Mouse (Mus musculus) left cerebral cortex, adult 8-10 months (tissue): ENCODE measurements around the gene Gm9844. TPM values are rescaled to one million over a fixed set of nuclear protein-coding genes. Genes with fewer than 3 reads are reported as not detected.
"Not testable (repeated sequence)": the region's sequence is repeated elsewhere in the genome, so short reads cannot be mapped to it uniquely, and the experiment has no call there.

ENCODE experiments used
- DNase-seq, 2 experiments: peaks; one replicate each; pipeline ENCODE4 v3.0.0; 2022; ENCODE audit warnings: low spot score in 2 of 2
- total RNA-seq, 4 experiments: library from RNA; stranded (reverse); gene quantifications; 2 replicates each; pipeline ENCODE4 v1.2.4; 2022

Gm9844 gene
- total RNA-seq, result not detected

DNA sequence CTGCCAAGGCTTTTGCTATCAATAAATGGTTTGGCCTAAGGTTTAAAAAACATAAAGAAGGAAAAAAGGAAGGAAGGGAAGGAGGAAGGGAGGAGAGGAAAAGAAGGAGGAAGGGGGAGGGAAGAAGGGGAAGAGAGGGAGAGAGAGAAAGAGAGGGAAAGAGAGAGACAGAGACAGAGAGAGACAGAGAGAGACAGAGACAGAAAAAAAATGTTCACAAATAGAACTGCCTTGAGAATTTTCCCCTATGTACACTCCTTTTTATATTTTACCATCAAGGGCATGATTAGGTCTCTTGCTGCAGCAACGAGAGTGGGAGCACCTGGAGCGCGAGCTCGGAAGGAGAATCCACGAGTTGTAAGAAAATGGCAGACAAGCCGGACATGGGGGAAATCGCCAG lies at the start of gene Gm9844:
TSS of gene Gm9844 (plus strand) at position 301 of the 400 bp plus-strand sequence.
- no peak for DNase-seq

DNA sequence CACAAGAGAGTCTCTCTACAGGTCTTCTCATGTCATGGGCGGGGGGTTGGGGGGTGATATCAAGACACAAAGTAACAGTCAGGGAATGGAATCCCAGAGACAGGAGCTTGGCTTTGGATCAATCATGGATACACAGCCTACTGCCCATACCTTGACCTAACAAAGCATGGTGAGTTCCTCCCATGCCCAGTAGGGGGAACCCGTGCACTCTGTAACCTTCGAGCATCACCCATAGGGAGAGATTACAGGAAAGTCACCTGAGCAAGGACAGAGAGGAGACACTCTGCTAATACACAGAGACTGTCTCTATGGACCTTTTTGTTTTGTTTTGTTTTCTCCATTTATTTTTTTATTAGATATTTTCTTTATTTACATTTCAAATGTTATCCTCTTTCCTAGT lies 44.5 kb upstream of the Gm9844 start:
- DNase-seq, result peak; percentile 23 to 52

DNA sequence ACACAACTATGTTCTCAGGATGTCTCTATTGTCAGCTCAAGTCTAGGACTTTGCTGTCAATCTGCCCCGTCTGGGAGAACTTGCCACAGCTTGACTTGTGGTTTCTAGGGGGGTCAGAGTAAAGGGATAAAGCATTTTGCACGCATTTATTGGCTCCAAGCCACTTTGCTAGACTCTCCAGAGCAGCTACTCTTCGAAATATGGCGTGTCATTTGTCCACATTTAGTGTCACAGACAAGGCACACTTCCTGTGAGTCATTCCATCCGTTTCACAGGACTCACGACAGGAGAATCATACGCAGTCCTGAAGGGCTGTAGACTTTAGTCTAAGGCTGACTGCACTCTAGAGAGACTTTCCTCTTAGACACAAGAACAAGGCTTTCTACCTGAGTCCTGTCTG lies 37.6 kb upstream of the Gm9844 start:
- no peak for DNase-seq

DNA sequence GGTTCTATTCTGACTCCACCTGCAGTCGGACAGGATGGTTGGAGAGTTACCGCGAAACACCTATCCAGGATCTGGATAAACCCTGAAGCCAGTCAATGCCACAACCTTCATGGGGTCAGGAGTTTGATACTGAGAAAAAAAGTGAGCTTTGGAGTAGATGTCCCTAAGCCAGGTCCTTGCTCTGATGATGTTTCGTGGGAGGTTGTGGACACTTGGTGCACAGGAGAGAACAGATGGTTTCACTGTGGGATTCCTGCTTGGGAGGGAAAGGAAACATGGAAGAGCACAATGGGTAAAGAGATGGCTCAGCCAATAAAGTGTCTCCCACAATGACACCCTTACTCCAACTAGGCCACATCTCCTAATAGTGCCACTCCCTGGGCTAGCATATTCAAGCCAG lies 34.8 kb upstream of the Gm9844 start:
- no peak for DNase-seq

DNA sequence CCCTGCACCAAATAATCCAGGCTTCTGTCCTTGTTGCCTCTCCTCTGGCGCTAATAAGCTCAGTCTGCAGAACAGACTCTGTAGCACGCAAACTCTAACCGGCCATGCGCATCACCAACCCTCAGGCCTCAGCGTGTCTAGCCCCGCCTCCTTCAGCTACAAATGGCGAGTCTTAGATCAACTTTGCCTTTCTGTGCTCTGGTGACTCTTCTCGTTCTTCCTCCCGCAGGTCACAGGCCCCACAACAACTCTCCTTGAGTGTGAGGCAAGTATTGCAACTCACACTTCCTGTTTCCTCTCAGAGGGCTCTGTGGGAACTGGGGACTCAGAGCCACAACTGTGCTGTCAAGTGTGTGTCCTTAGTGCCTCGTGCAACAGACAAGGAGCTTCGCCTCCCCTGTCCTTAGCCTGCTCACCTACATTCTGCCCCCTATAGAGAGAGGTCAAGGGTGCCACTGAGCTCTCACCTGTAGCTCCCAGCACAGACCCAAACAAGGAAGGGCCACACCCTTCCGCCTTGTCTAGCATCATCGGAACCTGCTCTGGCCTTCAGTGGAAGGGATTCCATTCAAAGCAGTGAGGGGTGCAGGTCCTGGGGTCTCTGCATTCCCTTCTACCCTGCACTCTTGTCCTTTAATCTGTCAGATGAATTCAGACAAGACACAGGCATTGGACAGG lies 23.1 kb upstream of the Gm9844 start:
- not testable (repeated sequence) for DNase-seq

DNA sequence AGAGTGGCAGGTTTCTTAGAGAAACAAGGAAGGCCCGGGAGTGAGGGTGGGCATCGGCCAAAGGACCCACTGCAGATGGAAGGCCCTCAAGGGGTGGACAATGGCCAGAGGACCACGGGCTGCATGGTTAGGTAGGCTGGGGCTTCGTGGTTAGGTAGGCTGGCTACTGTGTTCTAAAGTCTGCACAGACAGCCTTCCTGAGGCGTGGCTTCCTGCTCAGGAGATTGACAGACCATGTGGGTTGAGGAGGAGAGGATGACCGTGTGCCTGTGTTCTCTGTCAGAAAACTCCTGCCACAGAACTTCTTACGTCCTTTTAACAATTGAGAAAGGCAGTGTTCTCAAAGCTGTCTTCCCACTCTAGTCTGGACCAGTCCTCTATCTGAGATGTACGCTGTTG lies 22.6 kb upstream of the Gm9844 start:
- DNase-seq, result no peak

DNA sequence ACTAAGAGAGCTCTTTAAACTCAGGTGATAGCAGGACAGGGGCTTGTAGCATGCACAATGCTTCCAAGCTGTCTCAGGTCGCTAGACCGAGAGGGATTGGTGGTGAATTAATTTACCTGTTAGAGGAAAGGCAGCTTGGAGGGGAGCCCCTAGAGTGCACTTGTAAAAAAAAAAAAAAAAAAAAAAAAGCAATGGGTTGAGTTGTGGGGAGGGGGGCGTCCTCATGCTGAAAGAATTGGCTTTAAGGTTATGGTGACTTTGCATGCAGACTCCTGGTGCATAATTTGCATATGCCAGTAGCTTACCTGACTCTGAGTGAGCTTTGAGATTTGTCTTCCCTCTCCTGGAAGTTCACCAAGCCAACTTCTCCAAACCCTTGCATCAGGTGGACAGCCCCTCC lies 21.7 kb upstream of the Gm9844 start:
- DNase-seq, result no peak

DNA sequence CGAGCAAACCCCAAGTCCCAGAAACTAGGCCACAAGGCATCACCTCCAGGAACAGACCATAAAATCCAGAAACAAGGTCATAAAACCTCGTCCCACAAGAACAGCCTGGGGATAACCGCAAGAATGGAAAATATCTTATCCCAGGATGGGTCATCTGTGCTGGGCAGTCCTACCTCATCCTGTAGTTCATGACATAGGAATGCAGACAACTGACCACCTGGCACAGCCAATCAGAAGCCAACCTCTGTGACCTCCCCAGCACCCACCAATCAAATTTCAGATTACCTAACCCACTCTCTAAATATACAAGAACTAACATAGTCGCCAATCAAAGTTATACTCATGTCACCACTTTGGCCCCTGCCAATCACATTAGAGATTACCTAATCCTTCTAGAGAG lies 21.0 kb upstream of the Gm9844 start:
- DNase-seq, result no peak

DNA sequence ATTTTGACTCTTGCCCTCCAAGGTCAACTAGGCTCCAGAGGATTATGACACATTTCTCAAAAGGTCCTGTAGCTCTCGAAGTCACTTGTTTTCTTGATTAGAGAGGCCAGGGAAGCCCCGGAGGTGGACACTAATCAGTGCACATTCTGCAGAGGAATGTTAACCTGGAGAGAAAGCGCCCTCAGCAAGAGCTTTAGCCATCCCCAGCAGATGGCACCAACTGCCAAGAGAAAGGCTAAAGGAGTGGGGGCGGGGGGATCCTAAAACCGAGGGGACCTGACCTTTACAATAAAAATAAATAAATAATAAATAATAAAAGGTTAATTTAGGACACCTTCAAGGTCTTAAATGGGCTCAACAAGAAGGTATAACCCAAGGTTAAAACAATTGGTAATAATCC lies 17.9 kb upstream of the Gm9844 start:
- DNase-seq, result no peak

DNA sequence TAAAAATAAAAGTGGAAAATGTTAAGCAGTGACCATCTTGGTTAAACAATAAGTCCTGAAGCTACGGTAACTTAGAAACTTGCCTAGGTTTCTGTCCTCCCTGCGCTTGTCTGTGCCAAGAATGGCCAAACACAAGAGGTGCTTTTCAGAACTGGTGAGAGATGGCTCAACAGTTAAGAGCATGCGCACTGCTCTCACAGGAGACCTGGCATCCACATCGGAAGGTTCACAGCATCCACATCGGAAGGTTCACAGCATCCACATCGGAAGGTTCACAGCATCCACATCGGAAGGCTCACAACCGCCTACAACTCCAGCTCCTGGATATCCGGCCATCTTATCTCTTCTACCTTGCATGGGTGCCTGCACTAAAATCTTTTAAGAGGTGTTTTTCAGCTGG lies 16.8 kb upstream of the Gm9844 start:
- no peak for DNase-seq

DNA sequence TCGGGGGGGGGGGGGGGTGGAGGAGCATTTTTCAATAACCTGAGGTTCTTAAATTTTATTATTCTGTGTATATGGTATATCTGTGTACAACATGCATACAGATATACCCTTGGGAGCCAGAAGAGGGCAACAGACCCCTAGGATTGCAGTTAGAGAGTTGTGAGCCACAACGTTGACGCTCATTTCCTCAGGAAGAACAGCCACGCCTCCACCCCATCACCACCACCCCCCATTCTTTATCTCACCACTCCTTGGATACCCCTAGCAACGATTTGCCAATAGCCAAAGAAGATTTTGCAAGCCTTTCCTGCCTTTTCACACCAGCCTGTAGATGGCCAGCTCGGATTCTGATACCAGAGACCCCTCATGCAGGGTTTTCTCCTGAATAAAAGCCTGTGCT lies 16.3 kb upstream of the Gm9844 start:
- no peak for DNase-seq

DNA sequence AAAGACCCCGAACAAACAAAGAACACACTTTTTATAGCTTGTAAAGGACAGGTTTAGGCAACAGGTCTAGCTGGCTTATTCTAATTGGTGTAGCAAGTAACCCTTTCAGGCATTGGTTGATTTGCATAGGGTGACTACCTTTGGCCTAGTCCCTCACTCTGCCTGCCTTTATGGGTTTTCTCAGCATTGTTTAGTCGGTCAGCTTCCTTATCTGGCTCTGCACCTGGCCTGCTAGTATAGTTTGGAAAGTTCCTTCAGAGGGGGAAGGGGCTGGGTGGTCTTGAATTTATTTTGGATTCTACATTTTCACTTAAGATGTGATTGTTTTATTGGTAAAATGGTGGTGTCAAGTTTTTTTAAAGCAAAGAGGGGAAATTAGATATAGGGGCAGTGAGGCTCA lies 15.4 kb upstream of the Gm9844 start:
- DNase-seq, result not testable (repeated sequence)

DNA sequence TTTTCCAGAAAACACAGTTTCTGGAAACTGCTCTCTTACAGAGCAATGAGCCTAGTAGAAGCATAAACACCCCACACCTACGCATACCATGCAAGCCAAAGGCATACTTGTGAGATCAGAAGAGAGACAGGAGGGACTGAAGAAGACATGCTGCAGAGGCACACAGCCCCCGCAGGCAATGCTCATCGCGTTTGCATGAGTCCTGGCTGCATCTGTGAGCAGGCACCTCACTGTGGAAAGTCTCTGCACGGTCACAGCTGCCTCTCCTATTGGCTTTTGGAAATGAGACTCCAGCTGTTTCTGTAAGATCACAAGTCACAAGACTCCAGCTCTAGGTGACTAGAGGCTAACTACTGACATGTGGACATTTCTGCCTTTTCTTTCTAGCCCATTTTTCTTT lies 11.9 kb upstream of the Gm9844 start:
- peak; percentile 23 to 79 for DNase-seq

DNA sequence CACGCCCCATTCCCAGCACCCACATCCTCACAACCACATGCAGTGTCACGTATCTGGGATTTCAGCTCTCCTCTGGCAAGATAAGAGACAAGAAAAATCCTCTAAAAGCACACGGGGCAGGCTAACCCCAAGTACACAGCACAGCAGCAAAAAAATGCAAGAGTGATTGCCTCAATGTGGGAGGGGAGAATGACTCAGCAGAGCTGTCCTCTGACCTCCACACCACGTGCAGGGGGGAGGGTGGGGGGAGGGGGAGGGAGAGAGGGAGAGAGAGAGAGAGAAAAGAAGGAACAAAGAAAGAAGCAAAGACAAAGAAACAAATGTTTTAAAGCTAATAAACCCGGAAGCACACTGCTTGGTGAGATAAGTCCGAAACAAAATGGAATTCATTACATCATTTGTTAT lies 11.1 kb upstream of the Gm9844 start:
- no peak for DNase-seq

DNA sequence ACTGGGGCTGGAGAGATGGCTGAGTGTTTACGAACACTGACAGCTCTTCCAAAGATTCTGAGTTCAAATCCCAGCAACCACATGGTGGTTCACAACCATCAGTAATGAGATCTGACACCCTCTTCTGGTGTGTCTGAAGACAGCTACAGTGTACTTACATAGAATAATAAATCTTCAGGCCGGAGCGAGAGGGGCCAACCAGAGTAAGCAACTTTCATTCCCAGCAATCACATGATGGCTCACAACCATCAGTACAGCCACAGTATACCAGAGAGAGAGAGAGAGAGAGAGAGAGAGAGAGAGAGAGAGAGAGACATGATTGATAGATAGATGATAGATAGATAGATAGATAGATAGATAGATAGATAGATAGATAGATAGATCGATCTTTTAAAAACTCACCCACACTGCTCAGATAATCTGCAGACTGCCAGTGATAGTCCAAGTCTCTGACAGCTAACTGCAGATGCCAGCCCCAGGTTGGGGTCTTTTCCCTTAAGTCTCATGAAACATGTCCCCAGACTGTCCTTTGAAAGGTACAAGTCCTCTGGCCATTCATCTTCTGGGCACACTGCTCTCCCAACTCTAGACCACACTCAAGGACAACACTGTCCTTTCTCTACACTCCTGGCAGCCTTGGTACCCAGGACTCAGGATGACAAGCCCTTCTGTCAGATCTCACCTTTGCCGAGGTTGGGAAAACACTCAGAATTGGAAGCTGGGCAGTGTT lies 10.3 kb upstream of the Gm9844 start:
- DNase-seq, result no peak

DNA sequence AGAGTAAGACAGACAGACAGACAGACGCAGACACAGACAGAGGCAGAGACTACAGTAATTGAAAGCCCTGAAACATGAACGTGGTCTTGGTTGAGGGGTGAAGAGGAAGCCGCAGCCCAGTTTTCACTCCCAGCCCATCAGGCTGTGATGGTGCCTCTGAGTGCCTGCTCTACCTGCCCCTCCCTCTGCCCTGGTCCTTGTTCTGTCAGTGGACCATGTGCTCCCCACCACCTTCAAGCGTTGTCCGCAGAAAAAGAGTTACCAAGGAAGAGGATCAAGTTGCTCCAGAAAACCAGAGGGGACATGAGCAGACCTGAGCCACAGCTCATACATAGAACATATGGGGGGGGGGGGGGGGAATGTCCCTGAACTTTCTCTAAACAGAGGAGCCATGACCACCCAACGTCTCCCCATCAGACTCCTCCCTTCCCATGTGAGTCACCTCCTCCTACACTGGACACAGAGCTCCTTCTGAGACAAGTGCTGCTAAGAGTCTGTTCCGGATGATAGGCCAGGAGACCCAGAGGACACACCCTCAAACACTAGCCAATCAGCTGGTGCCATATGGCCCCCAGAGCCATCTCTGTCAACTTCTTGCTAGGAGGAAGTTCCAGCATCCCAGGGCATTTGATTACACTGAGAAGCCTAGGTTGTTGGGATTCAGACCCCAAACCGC lies 9.3 kb upstream of the Gm9844 start:
- DNase-seq, result no peak

DNA sequence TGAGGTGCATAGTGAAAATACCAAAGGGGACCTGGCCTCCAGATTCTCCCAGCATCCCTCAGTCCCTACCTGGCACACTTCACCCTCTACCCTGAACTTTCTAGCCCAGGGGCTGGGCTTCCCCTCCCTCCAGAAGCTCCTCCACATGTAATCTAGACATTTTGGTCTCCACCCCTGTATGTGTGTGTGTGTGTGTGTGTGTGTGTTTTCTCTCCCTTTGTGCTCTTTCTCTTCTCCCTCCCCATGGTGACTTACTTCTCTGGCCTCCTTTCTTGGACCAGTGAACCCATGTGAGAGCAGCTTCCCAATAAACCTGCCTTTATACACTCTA lies 8.8 kb upstream of the Gm9844 start:
- DNase-seq, result no peak

DNA sequence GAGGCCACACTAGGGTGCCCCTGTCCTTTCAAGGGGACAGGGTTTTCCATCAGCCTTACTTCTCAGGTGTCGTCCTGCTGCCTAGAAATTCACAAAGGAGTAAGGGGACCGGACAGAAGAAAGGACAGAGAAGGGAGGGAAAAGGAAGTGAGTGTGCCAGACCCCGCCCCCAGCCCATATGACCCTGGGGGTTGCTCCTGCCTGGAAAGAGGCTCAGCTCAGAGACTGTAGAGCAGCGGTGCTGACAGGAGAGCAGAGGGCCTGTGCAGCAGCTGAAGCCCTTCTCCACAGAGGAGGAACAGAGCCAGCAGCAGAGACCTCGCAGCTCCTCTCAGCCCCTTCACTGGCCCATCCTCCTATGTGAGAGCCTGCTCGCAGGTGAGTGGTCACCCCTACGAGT lies 8.3 kb upstream of the Gm9844 start:
- no peak for DNase-seq

DNA sequence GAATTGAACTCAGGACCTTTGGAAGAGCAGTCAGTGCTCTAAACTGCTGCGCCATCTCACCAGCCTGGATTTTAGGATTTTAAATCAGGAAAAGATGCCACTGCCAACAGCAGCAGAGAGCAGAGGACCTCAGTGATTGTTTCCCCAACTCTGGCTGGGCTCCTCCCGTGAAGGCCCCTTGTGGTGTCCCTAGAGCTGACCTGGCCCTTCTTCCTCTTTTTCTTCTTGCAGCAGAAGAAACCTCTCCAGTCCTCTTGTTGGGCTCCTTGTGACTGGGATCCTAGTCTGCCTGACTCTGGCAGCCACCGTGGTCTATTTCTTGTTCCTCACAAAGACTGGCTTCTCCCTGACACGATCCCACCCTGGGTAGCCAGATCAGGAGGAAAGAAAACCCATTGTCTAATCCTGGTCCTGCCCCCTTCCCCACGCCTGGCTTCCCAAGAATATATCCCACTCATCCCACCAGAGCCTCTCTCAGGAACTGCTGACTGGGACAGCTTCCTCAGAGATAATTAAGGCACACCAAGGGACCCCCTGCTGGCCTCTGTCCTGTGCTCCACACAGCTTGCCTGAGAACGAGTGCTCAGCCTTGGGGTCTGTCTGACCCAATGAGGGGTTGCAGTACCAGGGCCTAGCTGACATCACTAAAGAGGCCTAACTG lies 5.4 kb upstream of the Gm9844 start:
- no peak for DNase-seq

DNA sequence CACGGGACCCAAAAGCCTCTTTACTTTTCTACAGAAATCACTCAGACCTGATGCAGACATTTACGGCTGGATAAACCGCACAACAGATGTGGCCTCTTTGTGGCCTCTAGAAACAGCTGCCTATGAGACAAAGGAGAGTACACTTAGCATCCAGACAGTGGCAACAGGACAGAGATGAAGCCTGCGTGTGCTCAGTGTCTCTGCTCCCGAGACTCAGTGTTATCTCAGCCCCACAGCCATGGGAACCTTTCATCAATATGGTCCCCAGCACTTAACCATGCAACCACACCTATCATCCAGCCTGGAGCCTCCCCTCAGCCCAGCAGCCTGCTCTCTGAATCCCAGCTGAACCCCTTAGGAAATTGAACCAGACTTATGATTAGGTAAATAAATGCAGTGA lies 2.8 kb upstream of the Gm9844 start:
- DNase-seq, result no peak

DNA sequence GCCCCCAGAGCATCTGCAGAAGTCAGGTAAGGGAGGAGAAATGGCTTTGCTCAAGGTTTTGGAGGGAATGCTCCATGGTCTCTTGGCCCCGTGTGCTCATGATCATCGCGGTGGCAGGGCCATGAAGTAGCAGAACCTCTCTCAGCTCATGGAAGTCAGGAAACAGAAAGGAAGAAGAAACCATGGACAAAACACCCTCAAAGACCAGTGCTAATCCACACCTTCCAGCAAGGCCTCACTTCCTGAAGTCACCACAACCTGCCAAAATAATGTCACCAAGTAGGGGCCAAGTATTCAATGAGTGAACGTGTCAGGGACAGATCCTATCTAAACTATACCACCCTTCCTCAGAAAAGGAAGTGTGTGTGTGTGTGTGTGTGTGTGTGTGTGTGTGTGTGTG lies 840 bp downstream of the Gm9844 start:
- DNase-seq, result no peak

DNA sequence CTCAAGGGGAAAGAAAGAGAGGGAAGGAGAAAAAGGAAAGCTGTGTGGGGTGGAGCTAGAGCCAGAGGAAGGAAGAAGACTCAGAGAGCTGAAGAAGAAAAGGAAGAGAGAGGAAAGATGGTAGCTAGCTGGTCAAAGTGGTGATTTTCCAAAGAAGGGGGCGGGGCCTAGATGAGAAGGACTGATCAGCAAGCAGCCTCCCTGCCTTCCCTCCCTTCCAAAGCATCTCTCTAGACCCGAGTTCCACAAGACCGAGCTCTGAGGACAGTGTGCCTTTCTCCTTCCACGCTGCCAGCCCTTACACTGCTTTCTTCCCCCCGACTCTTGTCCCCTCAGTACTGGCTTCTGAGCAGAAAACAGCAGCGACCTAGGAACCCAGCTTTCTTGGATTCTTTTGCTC lies 2.1 kb downstream of the Gm9844 start:
- DNase-seq, result no peak
